Mouse (Mus musculus): ENCODE results near the gene Clca1. TPM values are rescaled to one million over a fixed set of nuclear protein-coding genes. Genes with fewer than 3 reads are reported as not detected.
"Not testable (repeated sequence)": the region's sequence is repeated elsewhere in the genome, so short reads cannot be mapped to it uniquely, and the experiment has no call there.

Clca1 gene
- polyA plus RNA-seq (2016; fragmentation: Nextera tagmentation; extraction: Ambion mirVana): not detected in 2 replicates

- Histone ChIP-seq H3K36me3 (replicated peaks) (no peaks in the 10 kb centered on the region), H3K27me3 (replicated peaks; ENCODE audit: low read depth, poor library complexity, severe bottlenecking) (no peaks in the 10 kb centered on the region), H3K27ac (replicated peaks) (no peak within 1 kb of the TSS), H3K4me1 (no peaks in the 10 kb centered on the region), H3K9me3 (no peaks in the 10 kb centered on the region), H3K4me3 (no peak within 1 kb of the TSS)
- no peak for DNase-seq (ENCODE audit: low spot score)
Observed at GRCm38 (mm10) chr3:145032676-145033075, at the start of gene Clca1. Clca1 (minus strand) TSS chr3:145032776.

- no peak overlapping the region for H3K27ac ChIP-seq (replicated peaks)
- no peaks in the 10 kb centered on the region for H3K9me3 ChIP-seq
- 84% methylated on average over 8 of the region's 8 CpGs for WGBS
- H3K4me3 ChIP-seq: no peak overlapping the region
- DNase-seq (ENCODE audit: low spot score): no peak
- no peaks in the 10 kb centered on the region for H3K36me3 ChIP-seq (replicated peaks)
- no peaks in the 10 kb centered on the region for H3K27me3 ChIP-seq (replicated peaks; ENCODE audit: low read depth, poor library complexity, severe bottlenecking)
- H3K4me1 ChIP-seq: no peaks in the 10 kb centered on the region
Observed at GRCm38 (mm10) chr3:145080904-145081303, 48.3 kb upstream of the Clca1 start.

- WGBS: 87% methylated on average over 6 of the region's 6 CpGs
- Histone ChIP-seq H3K27me3 (replicated peaks; ENCODE audit: low read depth, poor library complexity, severe bottlenecking) (no peaks in the 10 kb centered on the region), H3K9me3 (no peaks in the 10 kb centered on the region), H3K27ac (replicated peaks) (no peak overlapping the region), H3K36me3 (replicated peaks) (no peaks in the 10 kb centered on the region), H3K4me1 (no peaks in the 10 kb centered on the region), H3K4me3 (no peak overlapping the region)
- no peak for DNase-seq (ENCODE audit: low spot score)
Observed at GRCm38 (mm10) chr3:145078405-145078804, 45.8 kb upstream of the Clca1 start.

GRCm38 (mm10) chr3:145072339-145072738, 39.8 kb upstream of the Clca1 start:
- DNase-seq (ENCODE audit: low spot score): no peak
- H3K27ac ChIP-seq (replicated peaks): no peak overlapping the region
- no peaks in the 10 kb centered on the region for H3K36me3 ChIP-seq (replicated peaks)
- WGBS: 88% methylated on average over 3 of the region's 3 CpGs
- no peaks in the 10 kb centered on the region for H3K4me1 ChIP-seq
- no peaks in the 10 kb centered on the region for H3K27me3 ChIP-seq (replicated peaks; ENCODE audit: low read depth, poor library complexity, severe bottlenecking)
- no peaks in the 10 kb centered on the region for H3K9me3 ChIP-seq
- no peak overlapping the region for H3K4me3 ChIP-seq

- H3K4me1 ChIP-seq: no peaks in the 10 kb centered on the region
- H3K4me3 ChIP-seq: no peak overlapping the region
- H3K36me3 ChIP-seq (replicated peaks): no peaks in the 10 kb centered on the region
- H3K27me3 ChIP-seq (replicated peaks; ENCODE audit: low read depth, poor library complexity, severe bottlenecking): no peaks in the 10 kb centered on the region
- DNase-seq (ENCODE audit: low spot score): no peak
- WGBS: 80% methylated on average over 4 of the region's 4 CpGs
- no peaks in the 10 kb centered on the region for H3K9me3 ChIP-seq
- H3K27ac ChIP-seq (replicated peaks): no peak overlapping the region
Observed at GRCm38 (mm10) chr3:145068964-145069363, 36.4 kb upstream of the Clca1 start.

GRCm38 (mm10) chr3:145055138-145055537, 22.6 kb upstream of the Clca1 start:
- not testable (repeated sequence) for DNase-seq (ENCODE audit: low spot score); H3K27ac ChIP-seq (replicated peaks); H3K4me3 ChIP-seq; H3K9me3 ChIP-seq; H3K27me3 ChIP-seq (replicated peaks; ENCODE audit: low read depth, poor library complexity, severe bottlenecking); H3K36me3 ChIP-seq (replicated peaks); H3K4me1 ChIP-seq
- 99% methylated on average over 3 of the region's 3 CpGs for WGBS

- DNase-seq (ENCODE audit: low spot score): no peak
- Histone ChIP-seq H3K4me3 (no peak overlapping the region), H3K27me3 (replicated peaks; ENCODE audit: low read depth, poor library complexity, severe bottlenecking) (no peaks in the 10 kb centered on the region), H3K27ac (replicated peaks) (no peak overlapping the region), H3K36me3 (replicated peaks) (no peaks in the 10 kb centered on the region), H3K9me3 (no peaks in the 10 kb centered on the region), H3K4me1 (no peaks in the 10 kb centered on the region)
- WGBS: 82% methylated on average over 3 of the region's 3 CpGs
Observed at GRCm38 (mm10) chr3:145049820-145050219, 17.2 kb upstream of the Clca1 start.

GRCm38 (mm10) chr3:145038813-145039212, 6.2 kb upstream of the Clca1 start:
- H3K36me3 ChIP-seq (replicated peaks): no peaks in the 10 kb centered on the region
- WGBS: 76% methylated on average over 3 of the region's 3 CpGs
- no peaks in the 10 kb centered on the region for H3K27me3 ChIP-seq (replicated peaks; ENCODE audit: low read depth, poor library complexity, severe bottlenecking)
- no peaks in the 10 kb centered on the region for H3K9me3 ChIP-seq
- DNase-seq (ENCODE audit: low spot score): no peak
- no peak overlapping the region for H3K4me3 ChIP-seq
- no peak overlapping the region for H3K27ac ChIP-seq (replicated peaks)
- H3K4me1 ChIP-seq: no peaks in the 10 kb centered on the region

GRCm38 (mm10) chr3:145028036-145028435, 4.5 kb downstream of the Clca1 start:
- no peak overlapping the region for H3K4me3 ChIP-seq
- H3K27me3 ChIP-seq (replicated peaks; ENCODE audit: low read depth, poor library complexity, severe bottlenecking): no peaks in the 10 kb centered on the region
- no peaks in the 10 kb centered on the region for H3K36me3 ChIP-seq (replicated peaks)
- H3K27ac ChIP-seq (replicated peaks): no peak overlapping the region
- H3K4me1 ChIP-seq: no peaks in the 10 kb centered on the region
- H3K9me3 ChIP-seq: no peaks in the 10 kb centered on the region
- DNase-seq (ENCODE audit: low spot score): no peak
- 72% methylated on average over 3 of the region's 3 CpGs for WGBS

GRCm38 (mm10) chr3:145026750-145027149, 5.8 kb downstream of the Clca1 start:
- 23% methylated on average over 3 of the region's 3 CpGs for WGBS
- H3K36me3 ChIP-seq (replicated peaks): no peaks in the 10 kb centered on the region

GRCm38 (mm10) chr3:145017807-145018206, 14.8 kb downstream of the Clca1 start:
- 68% methylated on average over 3 of the region's 3 CpGs for WGBS
- Histone ChIP-seq H3K4me3 (no peak overlapping the region), H3K9me3 (no peaks in the 10 kb centered on the region), H3K27ac (replicated peaks) (no peak overlapping the region), H3K36me3 (replicated peaks) (no peaks in the 10 kb centered on the region), H3K4me1 (no peaks in the 10 kb centered on the region), H3K27me3 (replicated peaks; ENCODE audit: low read depth, poor library complexity, severe bottlenecking) (no peaks in the 10 kb centered on the region)
- DNase-seq (ENCODE audit: low spot score): no peak

More at GRCm38 (mm10) chr3:145026750-145027149, 5.8 kb downstream of the Clca1 start:
- peak; percentile 43 for DNase-seq (ENCODE audit: low spot score)
- H3K4me3 ChIP-seq: no peak overlapping the region
- H3K27ac ChIP-seq (replicated peaks): no peak overlapping the region
- H3K27me3 ChIP-seq (replicated peaks; ENCODE audit: low read depth, poor library complexity, severe bottlenecking): no peaks in the 10 kb centered on the region
- H3K4me1 ChIP-seq: no peaks in the 10 kb centered on the region
- H3K9me3 ChIP-seq: no peaks in the 10 kb centered on the region

GRCm38 (mm10) chr3:145004422-145004821, 28.2 kb downstream of the Clca1 start:
- no peak for DNase-seq (ENCODE audit: low spot score)
- 38% methylated on average over 5 of the region's 5 CpGs for WGBS
- no peaks in the 10 kb centered on the region for H3K9me3 ChIP-seq
- no peaks in the 10 kb centered on the region for H3K36me3 ChIP-seq (replicated peaks)
- H3K27ac ChIP-seq (replicated peaks): no peak overlapping the region
- H3K27me3 ChIP-seq (replicated peaks; ENCODE audit: low read depth, poor library complexity, severe bottlenecking): no peaks in the 10 kb centered on the region
- no peak overlapping the region for H3K4me3 ChIP-seq
- H3K4me1 ChIP-seq: no peaks in the 10 kb centered on the region

GRCm38 (mm10) chr3:145000912-145001311, 31.7 kb downstream of the Clca1 start:
- H3K4me3 ChIP-seq: no peak overlapping the region
- no peaks in the 10 kb centered on the region for H3K36me3 ChIP-seq (replicated peaks)
- 80% methylated on average over 1 of the region's 1 CpGs for WGBS
- DNase-seq (ENCODE audit: low spot score): no peak
- no peaks in the 10 kb centered on the region for H3K27me3 ChIP-seq (replicated peaks; ENCODE audit: low read depth, poor library complexity, severe bottlenecking)
- no peak overlapping the region for H3K27ac ChIP-seq (replicated peaks)
- H3K4me1 ChIP-seq: no peaks in the 10 kb centered on the region
- no peaks in the 10 kb centered on the region for H3K9me3 ChIP-seq

- no peak overlapping the region for H3K27ac ChIP-seq (replicated peaks)
- H3K36me3 ChIP-seq (replicated peaks): no peaks in the 10 kb centered on the region
- no peak for DNase-seq (ENCODE audit: low spot score)
- no peaks in the 10 kb centered on the region for H3K4me1 ChIP-seq
- 90% methylated on average over 5 of the region's 5 CpGs for WGBS
- H3K9me3 ChIP-seq: no peaks in the 10 kb centered on the region
- no peaks in the 10 kb centered on the region for H3K27me3 ChIP-seq (replicated peaks; ENCODE audit: low read depth, poor library complexity, severe bottlenecking)
- no peak overlapping the region for H3K4me3 ChIP-seq
Observed at GRCm38 (mm10) chr3:144993055-144993454, 39.5 kb downstream of the Clca1 start.
